Mouse (Mus musculus) Muller cell, postnatal 12 days (primary cell): ENCODE data around the gene Net1.
"Not testable (repeated sequence)": the region's sequence is repeated elsewhere in the genome, so short reads cannot be mapped to it uniquely, and the experiment has no call there.

ENCODE experiments used
- DNase-seq: peaks from one replicate; pipeline ENCODE4 v3.0.0-alpha.2; 2015; ENCODE audit errors: inconsistent ontology term

Gene Net1

GRCm38 (mm10) chr13:3917571-3918311 is at the start of gene Net1, which contains the start of gene Tubal3:
Gene Net1, minus strand, starts transcription at chr13:3918220.
Gene Tubal3, plus strand, starts transcription at chr13:3918274.
- peak; percentile 91 for DNase-seq

GRCm38 (mm10) chr13:3951198-3951914 is 33.3 kb upstream of the Net1 start:
- no peak for DNase-seq

GRCm38 (mm10) chr13:3949477-3949876 is 31.5 kb upstream of the Net1 start:
- DNase-seq = no peak

GRCm38 (mm10) chr13:3947267-3947666 is 29.2 kb upstream of the Net1 start:
- DNase-seq = no peak

- DNase-seq = peak; percentile 22
Measured at GRCm38 (mm10) chr13:3945249-3945648, 27.2 kb upstream of the Net1 start, which contains the start of gene Ucn3. Gene Ucn3, minus strand, starts transcription at chr13:3945349.

GRCm38 (mm10) chr13:3944699-3945098 is 26.7 kb upstream of the Net1 start:
- no peak for DNase-seq

GRCm38 (mm10) chr13:3926046-3926445 is 8.0 kb upstream of the Net1 start:
- no peak for DNase-seq

GRCm38 (mm10) chr13:3925632-3926031 is 7.6 kb upstream of the Net1 start:
- DNase-seq = no peak

- DNase-seq = no peak
Measured at GRCm38 (mm10) chr13:3924483-3924882, 6.5 kb upstream of the Net1 start.

GRCm38 (mm10) chr13:3913504-3913903 is 4.5 kb downstream of the Net1 start:
- no peak for DNase-seq

GRCm38 (mm10) chr13:3910356-3910755 is 7.7 kb downstream of the Net1 start:
- DNase-seq = no peak

GRCm38 (mm10) chr13:3908262-3908661 is 9.8 kb downstream of the Net1 start:
- no peak for DNase-seq

- no peak for DNase-seq
Measured at GRCm38 (mm10) chr13:3907151-3907696, 10.8 kb downstream of the Net1 start.

- no peak for DNase-seq
Measured at GRCm38 (mm10) chr13:3899301-3899700, 18.7 kb downstream of the Net1 start.

GRCm38 (mm10) chr13:3898202-3898601 is 19.8 kb downstream of the Net1 start:
- not testable (repeated sequence) for DNase-seq

- DNase-seq = no peak
Measured at GRCm38 (mm10) chr13:3896913-3897312, 21.1 kb downstream of the Net1 start.

- DNase-seq = no peak
Measured at GRCm38 (mm10) chr13:3896032-3896431, 22.0 kb downstream of the Net1 start.

GRCm38 (mm10) chr13:3895397-3895980 is 22.5 kb downstream of the Net1 start:
- DNase-seq = no peak

- DNase-seq = no peak
Measured at GRCm38 (mm10) chr13:3894549-3894948, 23.5 kb downstream of the Net1 start.

GRCm38 (mm10) chr13:3893126-3893734 is 24.8 kb downstream of the Net1 start:
- peak; percentile 88 for DNase-seq

- peak; percentile 17 for DNase-seq
Measured at GRCm38 (mm10) chr13:3892601-3893000, 25.4 kb downstream of the Net1 start.
